Mouse (Mus musculus): ENCODE measurements around the gene Dapk1.

Gene Dapk1

DNA sequence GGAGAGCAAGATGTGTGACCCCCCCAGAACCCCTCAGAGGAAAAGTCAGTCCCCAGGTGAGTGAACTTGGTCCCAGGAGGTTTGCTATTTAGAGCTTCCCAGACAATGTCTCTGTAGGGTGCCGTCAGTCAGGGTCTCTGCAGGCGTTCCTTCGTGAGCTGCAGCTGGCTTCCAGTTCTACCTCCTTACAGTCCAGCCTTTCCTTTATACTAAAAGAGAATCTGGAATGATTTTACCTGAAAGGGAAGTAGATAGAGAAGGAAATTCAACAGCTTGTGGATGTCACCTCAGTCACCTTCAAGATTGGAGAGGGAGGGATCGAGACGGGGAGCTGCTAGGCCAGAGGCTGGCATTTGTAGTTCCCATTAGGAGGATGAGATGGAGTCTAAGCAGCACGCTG, 14.3 kb downstream of the Dapk1 start:
- no peak for DNase-seq (ENCODE audit: low spot score)

DNA sequence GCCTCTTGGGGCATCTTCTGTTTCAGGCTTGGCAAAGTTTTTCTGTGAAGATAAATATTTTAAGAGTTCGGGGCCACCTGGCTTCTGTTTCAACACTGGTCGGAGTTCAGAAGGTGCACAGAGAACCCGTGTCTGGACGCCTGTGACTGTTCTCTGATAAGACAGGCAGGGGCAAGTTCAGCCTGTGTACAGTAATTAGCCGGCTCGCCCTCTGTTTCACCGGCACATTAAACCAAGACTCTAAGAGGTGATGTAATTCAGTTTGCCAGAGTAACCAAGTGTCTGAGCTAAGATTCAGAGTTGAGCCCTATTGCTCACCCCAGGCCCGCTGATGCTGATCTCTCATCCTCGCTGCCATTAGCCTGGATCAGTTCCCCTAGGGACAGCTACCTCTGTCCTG, 16.5 kb downstream of the Dapk1 start:
- DNase-seq (ENCODE audit: low spot score), result peak; percentile 51

DNA sequence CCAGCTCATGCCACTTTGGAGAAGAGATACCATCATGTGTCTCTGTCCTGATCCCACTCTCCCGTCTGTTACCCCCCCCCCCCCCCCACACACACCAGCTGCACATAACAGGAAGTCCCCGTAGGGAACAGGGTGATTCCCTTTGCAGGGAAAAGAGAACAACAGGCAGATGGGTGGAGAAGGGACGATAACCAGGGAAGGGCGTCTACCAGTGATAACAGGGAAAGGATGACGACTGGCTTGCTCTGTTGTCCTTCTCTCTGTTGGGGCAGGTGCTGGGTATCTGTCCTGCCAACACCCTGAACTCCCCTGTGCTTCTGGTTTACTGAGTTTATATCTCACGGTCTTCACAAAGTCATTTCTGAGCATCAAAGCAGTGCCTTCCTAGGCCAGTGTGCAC, 18.0 kb downstream of the Dapk1 start:
- no peak for DNase-seq (ENCODE audit: low spot score)

DNA sequence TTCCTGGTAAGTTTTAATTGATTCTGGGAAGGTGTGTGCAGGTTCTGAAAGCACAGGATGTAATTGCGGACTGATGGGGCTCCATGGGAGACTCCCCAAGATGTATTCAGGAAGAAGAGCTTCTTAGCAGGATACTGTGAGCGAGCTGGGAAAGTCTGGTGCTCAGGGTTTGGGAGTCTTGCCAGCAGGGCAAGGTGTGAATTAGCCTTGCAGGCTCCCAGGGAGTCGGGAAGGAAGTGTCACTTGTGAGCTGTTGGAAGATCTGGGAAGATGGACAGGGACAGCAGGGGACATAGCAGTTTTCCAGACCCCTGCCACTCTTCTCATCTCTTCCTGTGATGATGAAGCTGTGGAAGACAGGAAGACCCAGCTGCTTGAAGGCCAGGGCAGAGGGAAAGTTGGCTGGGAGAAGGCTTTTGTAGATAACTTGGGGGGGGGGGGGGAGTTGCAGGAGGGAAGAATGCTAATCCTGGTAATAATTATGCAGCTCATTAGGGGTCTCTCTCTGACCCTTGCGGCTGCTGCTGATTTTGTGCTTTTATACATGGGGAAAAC, 19.7 kb downstream of the Dapk1 start:
- no peak for DNase-seq (ENCODE audit: low spot score)

DNA sequence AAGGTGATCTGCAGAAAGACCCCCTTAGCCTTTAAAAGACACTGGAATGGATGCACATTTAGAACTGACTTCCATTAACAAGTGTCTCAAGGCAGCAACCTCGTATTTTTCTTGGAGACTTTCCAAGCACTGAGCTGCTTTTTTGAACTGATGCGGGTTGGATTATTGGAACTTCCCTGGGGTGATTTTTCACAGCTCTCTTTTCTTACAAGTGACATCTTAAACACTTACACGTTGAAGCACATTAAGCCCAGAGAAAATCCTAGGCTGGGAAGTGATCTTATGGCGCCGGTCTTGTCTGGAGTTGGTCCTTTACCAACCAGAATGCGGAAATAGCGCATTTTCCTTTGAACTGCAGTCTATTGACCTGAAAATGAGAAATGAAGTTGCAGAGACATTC, 23.8 kb downstream of the Dapk1 start:
- no peak for DNase-seq (ENCODE audit: low spot score)

DNA sequence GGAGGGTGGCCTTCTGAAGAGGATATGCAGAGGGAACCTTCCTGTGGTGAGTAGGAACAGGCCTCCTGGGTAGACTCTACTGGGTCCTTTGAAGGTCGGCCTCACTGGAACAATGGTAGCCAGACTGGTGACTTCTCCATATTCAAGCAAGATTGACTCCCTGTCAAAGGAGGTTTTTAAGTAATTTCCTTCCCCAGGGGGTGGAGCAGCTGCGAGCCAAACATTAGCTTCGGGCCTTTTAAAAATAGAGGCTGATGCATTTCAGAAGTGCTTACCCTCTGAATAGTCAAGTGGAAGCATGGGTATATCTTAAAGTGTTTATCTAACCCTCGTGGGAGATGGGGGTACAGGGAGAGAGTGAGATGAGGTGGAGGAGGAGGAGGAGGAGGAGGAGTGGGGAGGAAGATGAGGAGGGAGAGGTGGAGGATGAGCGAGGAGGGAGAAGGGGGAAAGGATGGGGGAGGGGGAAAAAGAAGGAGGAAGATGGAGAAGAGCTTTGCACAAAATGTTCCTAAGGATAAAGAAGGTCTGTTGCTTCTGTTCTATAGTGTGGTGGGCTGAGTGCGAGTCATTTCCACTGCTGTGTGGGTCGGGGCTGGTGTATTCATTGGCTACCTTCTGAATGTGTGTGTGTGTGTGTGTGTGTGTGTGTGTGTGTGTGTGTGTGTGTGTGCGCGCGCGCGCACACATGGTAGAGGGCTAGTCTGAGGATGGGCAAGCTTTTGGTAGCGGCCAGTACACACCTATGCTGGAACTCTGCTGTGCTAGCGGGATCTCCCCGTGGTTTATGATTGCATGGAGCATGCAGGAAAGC, 26.3 kb downstream of the Dapk1 start:
- DNase-seq (ENCODE audit: low spot score), result no peak

DNA sequence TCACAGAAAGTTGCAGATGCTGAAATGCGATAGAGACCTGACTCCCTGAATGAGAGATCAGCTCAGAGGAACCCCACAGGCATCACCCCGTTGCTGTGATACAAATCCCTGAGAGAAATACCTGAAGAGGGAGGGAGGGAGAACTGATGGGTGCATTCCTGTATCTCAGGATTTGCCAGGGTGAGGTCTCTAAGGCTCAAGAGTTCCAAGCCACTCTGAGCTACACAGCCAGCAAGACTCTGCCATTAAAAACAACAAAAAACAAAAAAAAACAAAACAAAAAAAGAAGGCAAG, 26.9 kb downstream of the Dapk1 start:
- no peak for DNase-seq (ENCODE audit: low spot score)

DNA sequence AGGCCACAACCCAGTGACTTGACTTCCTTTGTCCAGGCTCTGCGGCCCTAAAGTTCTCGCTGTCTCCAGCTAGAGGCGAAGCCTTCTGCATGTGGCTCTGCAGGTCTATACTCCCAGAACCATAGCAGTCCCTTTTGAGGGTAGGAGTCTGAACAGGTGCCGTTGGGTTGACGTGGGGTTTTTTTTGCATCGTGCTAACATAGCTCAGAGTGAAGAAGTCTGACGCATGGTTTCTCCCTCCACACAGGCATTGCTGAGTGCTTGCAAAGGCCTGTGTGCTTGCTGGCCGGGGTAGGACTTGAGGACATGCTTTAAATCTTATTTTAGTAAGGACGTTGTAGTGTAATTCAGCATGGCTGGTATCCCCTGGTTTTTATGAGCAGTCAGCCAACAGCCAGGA, 27.7 kb downstream of the Dapk1 start:
- no peak for DNase-seq (ENCODE audit: low spot score)

DNA sequence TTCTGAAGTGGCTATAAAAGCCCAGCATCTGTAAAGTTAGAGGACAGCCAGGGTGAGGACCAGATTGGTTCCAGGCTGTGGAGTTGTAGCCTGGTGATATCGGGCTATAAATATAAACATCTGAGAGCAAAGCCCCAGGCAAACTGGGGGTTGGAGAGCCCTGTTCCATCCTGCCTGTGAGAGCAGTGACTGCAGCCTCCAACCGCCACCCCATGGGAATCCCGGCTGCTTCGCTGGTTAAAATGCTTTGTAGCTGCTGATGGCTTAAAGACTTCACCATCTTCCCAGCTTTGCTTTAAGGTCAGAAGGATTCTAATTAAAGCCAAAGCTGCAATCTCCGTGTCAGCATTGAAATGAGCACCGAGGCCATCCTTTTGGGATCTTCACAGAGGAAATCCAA, 32.2 kb downstream of the Dapk1 start:
- DNase-seq (ENCODE audit: low spot score), result no peak

DNA sequence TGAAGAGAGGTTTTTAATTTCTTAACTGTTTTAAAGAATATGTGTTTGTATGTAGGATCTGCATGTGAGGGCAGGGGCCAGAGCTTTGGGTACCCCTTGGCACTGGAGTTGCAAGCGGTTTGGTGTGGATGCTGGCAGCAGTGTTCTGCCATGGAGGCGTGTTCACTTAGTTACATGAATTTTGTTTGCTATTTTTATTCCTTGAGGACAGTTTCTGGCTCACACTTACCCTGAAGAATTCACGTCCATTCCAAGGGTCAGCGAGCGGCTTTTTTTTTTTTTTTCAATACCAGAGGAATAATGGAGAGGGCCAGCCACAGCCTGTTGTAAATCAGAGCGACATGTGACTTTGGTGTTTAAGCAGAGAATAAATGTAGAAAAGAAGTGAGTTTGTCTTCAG, 33.9 kb downstream of the Dapk1 start:
- DNase-seq (ENCODE audit: low spot score), result no peak

DNA sequence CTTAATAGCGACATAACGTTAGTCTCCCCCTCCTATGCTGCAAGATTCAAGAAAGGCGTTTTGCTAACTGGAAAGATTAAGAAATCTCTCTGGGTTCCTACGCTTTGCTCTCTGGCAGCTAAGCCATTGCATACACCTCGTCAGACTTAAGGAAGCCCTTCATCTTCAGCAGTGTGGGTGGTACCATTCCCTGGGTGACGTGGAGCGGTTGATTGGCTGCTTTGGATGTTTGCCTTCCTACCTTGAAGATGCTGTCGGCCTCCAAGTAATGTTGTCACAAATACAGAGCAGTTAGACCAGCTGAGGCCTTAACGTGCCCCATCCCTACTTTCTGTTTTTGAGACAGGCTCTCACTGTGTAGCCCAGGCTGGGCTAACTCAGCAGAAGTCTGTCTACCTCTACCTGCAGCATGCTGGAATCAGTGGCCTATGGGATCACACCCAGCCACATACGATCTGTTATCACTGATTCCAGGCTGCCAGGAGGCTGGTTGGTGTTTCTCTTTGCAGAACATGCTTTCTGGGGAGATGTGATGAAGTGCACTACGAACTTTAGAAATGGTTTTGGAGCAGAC, 37.8 kb downstream of the Dapk1 start:
- DNase-seq (ENCODE audit: low spot score), result no peak

DNA sequence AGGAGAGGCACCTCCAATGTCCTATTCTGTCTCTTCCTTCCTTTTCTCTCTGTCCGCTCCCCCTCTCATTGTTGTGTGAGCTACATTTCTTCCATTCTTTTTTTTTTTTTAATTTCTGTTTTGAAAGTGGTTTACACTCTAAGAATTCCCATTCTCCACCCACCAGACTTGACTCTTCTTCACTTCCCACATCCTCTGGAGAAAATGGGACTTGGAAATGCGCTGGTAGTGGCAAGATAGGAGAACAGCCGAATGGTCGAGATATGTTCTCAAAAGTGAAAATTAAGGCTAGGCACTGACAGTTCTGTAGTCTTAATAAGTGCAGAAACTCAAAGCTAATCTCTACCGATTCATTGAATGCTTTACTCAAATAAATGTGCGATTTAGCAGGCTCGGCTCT, 38.7 kb downstream of the Dapk1 start:
- no peak for DNase-seq (ENCODE audit: low spot score)

DNA sequence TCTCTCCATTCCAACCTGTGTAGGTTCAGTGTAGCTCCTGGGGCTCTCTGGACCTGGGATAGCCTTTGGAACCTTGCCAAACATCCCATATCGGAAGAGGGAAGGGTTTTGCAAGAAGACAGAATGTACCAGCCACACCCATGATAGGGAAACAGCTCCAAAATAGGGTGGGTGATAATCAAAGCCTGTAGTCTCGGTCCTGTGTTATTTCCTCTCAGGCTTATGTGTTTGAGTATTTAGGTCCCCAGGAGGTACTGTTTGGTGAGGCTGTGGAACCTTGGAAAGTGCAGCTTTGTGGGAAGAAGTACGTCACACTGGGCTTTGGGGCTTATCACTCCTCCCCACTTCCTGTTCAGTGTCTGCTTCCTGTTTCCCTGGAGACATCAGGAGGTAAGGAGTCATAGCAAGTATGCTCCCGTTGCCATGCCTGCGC, 42.7 kb downstream of the Dapk1 start:
- no peak for DNase-seq (ENCODE audit: low spot score)

DNA sequence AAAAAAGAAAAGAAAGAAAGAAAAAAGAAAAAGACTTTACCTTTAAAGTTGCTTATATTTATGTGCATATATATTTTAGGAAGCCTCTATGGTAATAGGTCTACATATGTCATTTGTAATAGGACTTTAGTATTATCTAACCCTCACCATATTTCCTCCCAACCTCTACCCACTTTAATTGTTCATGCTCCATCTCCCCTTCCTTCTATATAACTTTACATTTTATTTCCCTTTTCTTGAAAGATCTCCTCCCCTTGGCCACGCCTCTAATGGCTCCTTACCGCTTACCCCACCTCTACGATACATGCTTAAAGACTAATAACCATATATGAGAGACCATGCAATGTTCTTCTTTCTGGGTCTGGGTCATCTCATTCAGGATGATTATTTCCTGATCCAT, 45.0 kb downstream of the Dapk1 start:
- no peak for DNase-seq (ENCODE audit: low spot score)

DNA sequence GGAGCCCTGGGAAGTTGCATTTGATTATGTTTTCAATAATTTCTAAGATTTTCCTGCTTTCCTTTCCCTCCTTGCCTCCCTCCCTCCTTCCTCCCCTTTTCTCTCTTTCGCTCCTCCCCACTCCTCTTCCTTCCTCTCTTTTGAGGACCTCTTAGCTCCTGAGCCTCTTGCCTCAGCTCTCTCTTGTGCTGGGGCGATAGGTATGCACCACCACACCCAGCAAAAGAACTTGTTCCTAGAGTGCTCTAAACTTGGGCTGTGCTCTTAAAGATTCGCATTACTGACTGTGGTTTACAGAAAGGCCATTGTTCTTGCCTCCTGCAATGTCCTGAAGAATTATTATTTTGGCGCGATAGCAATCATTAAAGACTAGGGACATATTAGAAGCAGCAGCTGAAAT, 46.6 kb downstream of the Dapk1 start:
- no peak for DNase-seq (ENCODE audit: low spot score)

DNA sequence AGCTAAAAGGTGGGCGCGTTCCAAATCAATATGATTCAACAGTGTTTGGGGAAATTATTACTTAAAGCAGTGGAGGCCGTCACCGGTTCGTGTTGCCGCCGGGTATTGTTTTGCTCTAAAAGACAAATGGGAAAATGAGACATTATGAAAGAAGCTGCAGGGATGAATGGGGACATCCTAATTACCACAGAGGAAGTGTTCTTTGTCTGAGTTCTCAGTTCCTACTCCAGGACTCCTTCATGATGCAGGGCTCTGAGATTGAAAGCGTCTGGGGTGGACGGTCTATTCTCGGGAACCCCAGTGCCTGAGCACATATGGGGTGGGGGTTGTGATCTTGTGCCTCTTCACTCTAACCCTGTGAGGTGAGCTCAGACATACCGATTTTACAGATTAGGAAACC, 48.3 kb downstream of the Dapk1 start:
- no peak for DNase-seq (ENCODE audit: low spot score)

DNA sequence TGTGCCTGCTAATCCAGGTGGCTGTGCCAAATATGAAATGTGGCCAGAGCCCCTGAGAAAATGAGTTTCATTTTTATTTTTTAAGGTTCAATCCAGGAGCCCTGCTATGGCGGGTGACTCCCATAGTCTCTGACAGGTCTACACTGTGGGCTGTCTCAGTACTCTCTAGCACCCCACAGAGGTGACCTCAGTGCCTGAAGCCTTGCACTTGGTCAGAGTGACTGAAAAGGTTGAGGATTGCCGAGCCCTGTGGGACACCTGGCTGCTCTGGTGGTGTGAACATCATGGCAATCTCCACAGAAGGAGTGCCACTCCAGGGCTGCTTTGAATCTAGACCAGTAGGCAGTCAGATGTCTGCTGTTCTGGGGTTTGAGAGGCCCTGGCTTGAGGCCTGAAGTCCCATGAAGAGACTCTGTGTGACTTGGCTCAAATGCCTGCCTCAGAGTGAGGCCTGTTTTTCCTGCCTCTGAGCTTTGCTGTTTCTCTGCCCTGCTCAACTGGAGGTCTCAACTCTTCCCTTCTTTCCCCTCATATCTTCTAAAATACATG, 52.3 kb downstream of the Dapk1 start:
- no peak for DNase-seq (ENCODE audit: low spot score)

DNA sequence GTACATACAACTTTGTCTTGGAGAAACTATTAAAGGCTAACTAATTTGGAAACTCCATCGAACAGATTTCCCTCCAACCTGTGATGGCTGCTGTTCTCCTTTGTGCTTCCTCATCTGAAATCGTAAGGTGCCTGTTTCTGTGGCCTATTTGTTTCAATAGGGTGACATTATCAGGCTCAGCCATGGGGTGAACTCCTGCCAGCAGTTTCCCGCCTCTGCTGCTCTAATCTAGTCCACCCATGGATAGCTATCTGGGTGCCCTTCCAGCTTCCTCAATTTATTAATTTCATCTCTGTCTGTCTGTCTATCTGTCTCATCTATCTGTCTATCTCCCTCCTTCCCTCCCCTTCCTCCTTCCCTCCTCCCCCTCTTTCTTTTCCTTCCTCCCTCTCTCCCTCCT, 53.5 kb downstream of the Dapk1 start:
- no peak for DNase-seq (ENCODE audit: low spot score)

DNA sequence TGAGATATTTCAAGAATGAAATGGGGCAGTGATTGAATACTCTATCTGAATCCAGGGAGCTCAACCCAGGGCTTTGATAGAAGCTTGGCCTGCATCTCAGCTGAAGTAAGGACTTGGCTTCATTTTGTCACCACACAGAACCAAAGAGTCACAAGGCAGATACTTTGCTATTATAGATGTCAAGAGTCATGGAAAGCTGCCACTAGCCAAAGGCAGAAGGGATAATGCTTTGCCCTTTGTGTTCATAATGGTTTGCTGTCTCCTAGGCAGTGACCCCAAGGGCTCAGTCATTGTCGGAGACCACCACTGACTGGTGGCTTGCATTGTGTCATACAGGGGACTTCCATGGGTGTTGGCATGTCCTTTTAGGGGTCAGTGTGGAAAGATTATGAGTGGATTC, 57.9 kb downstream of the Dapk1 start:
- no peak for DNase-seq (ENCODE audit: low spot score)

DNA sequence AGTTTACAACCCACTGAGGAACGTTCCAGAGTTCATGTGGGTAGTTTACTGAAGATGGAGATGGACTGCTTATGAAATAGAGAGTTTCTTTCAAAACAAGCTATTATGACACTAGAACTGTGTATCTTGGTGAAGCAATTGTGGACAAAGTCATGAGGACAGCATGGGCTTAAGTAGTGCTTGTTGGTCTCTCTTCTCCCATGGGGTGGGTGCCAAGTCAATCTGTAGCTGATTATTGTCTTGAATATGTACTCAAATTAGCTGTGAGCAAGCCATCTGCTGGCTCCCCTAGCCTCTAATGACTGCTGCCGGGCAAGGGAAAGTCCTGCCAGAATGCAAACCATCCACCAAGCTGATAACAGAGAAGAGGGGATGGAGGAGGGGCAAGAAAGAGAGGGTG, 58.3 kb downstream of the Dapk1 start:
- DNase-seq (ENCODE audit: low spot score), result no peak

DNA sequence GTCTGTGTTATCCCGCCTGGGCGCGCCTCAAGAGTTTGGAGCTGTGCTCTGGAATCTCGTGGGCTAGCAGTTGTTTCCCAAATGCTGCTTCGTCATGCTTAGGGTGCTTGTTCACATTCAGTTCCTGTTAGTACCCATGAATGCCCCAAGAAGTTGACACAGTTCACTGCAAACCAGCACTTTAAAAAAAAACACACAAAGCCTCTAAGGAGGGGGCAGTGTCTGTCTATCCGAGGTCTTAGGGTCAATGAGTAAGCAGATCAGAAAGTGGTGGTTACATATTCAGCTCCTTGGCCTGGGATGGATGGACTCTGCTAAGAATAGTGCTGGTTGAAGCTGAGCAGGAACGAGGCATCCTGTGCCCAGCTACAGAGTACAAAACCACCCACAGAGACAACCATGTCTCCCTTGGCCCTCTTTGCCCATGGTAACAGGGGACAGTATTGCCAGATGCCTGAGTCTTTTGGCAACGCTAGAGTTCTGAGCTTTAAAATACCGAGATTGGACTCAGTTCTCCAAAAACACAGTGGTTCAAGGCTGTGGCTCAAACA, 59.0 kb downstream of the Dapk1 start:
- no peak for DNase-seq (ENCODE audit: low spot score)

DNA sequence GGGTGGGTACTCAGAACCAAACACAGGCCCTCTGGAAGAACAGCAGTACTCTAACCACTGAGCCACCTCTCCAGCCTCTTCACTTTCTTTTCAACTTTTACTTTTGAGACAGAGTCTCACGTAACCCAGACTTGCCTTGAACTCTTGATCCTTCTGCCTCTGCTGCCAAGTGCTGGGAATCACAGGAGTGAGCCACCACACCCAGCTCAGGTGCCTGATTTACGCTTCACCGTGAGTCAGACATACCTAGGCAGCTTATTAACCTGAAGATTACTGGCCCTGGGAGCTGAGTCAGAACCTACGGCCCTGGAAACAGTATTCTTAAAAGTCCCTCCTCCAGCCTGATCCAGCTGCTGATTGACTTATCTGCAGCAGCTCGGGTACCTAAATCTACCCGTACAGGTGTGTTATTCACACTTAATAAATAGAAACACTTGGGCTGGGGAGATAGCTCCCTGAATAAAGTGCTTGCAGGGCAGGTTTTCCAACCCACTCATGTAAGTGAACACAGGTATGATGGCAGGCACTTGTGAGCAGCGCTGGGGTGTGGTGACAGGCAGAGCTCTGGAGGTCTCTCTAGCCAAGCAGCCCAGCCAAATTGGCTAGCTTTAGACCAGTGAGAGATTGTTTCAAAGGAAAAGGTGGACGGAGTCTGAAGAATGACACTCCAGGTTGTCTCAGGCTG, 60.9 kb downstream of the Dapk1 start:
- DNase-seq (ENCODE audit: low spot score), result peak; percentile 66

DNA sequence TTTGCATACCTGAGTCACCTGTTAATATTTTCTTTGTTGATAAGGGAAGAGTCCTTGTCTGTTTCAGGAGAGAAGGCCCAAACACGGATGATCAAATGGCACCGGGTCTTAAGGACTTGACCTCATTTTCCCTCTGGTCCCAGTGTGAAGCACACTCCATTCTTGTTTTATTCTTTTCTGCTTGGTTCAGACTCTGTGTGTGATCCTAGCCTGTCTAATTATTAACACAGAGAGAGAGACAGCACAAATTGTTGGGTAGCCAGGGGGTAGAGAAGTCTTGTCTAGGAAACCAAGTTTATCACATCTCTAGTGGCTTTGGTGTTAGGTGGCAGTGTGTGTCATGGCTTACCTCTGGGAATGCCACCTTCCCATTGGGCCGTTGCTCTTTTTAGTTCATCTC, 62.3 kb downstream of the Dapk1 start:
- DNase-seq (ENCODE audit: low spot score), result no peak

Data from urinary bladder, postnatal 14 days (tissue).